Mouse (Mus musculus) MN1 (cell line): ENCODE measurements around the gene Cdh13.
"Not testable (repeated sequence)": the region's sequence is repeated elsewhere in the genome, so short reads cannot be mapped to it uniquely, and the experiment has no call there.

Experiments
- DNase-seq: peaks from one replicate; pipeline ENCODE4 v3.0.0-alpha.2; 2016; ENCODE audit warnings: low spot score

Cdh13 gene

DNA sequence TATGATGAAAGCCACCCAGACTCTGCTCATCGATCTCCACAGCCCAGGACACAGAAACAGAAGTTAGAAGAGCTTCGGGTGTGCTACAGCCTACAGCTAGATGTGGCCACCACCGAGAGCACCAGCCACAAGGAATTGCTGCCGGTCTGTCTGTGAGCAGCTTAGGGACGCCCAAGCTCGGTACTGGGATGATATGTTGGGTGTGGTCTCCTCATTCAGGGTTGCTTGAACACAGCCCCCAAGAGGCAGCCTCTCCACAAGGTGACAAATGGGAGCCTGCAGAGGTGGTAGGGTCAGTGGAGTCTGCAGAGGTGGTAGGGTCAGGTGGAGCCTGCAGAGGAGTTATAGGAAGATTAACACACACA is 1070.1 kb downstream of the Cdh13 start:
- no peak for DNase-seq

DNA sequence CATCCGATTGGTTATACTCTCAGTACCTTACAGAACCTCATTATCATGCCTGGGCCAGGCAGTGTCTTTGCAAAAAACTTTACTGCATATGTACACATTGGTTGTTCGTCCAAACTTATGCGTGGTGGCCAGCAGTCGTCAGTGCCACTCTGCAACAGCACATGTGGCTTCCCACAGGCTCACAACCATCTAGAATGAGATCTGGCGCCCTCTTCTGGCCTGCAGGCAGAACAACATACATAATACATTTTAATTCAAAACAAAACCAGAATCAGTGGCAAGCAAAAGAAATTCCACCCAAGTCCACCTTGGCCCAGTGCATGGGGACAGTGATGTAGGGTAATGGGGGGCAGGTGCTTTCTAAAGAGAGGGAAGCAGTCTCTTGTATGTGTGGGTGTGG is 1073.1 kb downstream of the Cdh13 start:
- not testable (repeated sequence) for DNase-seq

DNA sequence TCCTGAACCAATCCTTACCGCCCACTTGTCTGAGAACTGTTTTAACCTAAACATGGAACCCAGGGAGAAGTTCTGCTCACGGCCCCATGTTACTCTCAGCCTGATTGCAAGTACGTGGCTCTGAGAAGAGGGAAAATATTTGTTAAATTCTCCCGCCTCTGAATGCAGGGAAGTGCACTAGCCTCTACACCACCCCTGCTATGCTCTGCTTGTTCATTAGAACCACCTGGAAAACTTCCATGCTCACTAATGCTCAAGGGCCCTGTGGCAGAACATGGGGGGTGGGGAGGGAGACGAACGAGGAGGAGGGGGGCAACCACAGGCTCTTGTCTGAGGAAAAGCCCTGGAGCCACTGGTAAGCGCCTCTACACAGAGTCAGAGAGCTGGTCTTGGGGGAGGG is 1074.6 kb downstream of the Cdh13 start:
- DNase-seq, result no peak

DNA sequence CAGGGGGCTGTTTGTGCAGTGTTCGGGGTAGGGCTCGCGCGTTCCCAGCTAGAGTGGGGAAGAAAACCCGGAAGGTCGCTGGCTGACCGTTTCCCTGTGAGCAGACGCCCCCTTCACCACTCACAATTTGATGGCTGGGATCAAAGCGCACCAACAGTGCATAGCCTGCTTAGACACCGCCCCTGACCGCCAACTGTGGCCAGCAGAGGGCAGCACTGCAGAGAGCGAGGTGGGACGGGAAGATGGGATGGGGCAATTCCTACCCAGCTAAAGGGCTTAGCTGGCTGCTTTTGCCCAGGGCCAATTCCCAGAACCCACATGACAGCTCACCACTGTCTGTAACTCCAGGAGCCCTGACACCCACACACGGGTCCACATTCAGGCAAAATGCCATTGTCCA is 1075.3 kb downstream of the Cdh13 start:
- no peak for DNase-seq

DNA sequence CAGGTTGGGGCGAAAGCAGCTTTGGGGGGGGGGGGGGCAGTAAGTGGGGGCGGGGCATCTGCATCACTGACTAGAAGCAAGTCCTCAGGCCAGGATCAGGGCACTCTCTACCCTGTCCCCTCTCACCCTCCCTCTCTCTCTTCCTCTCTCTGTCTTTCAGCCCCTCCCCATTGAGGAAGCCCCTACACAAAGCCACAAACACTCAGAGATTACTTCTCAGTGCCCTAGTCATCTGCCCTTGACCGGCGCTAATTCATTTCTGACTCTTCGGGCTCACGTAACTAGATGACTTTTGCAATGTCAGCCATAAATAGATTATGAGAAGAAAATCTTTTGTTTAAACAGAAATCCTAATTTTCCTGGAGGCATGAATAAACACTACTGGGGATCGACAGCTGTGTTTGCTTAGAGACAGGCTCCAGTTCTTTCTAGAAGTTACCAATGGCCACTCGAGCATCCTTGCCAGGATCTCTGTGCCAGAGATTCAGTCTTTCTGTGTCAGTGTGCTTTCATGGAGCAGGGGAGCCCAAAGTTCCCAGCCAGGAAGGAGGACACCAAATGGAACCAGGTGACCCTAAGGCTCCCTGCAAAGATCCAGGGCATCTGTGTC is 1077.3 kb downstream of the Cdh13 start:
- DNase-seq, result no peak
